Mouse (Mus musculus) liver, adult 2 months (tissue): ENCODE measurements around the gene Eif2ak4. TPM values are rescaled to one million over a fixed set of nuclear protein-coding genes. Genes with fewer than 3 reads are reported as not detected.

Experiments
- DNase-seq: peaks from one replicate; pipeline ENCODE4 v3.0.0-alpha.2; 2011; ENCODE audit warnings: low read depth, low spot score; ENCODE audit errors: extremely low read depth
- H3K27ac ChIP-seq: fragments of 200-500 bp; replicated peaks from 2 replicates; pipeline ENCODE4 v1.5.1; 2012; ENCODE audit warnings: low read depth, mild to moderate bottlenecking, control low read depth, inconsistent platforms, low read length; ENCODE audit not compliant: insufficient read depth
- H3K27me3 ChIP-seq: fragments of 200-500 bp; 2 replicates; pipeline ENCODE4 v1.6.1; 2012; ENCODE audit warnings: mild to moderate bottlenecking, moderate library complexity, low read length, inconsistent platforms; ENCODE audit not compliant: control insufficient read depth, insufficient read depth
- H3K36me3 ChIP-seq: fragments of 200-500 bp; 2 replicates; pipeline ENCODE4 v1.6.1; 2012; ENCODE audit warnings: low read length, inconsistent platforms; ENCODE audit not compliant: control insufficient read depth, insufficient read depth
- H3K4me1 ChIP-seq: fragments of 200-500 bp; 2 replicates; pipeline ENCODE4 v1.6.1; 2011; ENCODE audit warnings: low read length; ENCODE audit not compliant: control insufficient read depth, insufficient read depth
- H3K4me3 ChIP-seq: fragments of 200-500 bp; 2 replicates; pipeline ENCODE4 v1.5.1; 2011; ENCODE audit warnings: low read depth, mild to moderate bottlenecking, control low read depth, low read length, moderate library complexity; ENCODE audit not compliant: insufficient read depth
- H3K79me2 ChIP-seq: fragments of 200-500 bp; 2 replicates; pipeline ENCODE4 v1.6.1; 2012; ENCODE audit warnings: inconsistent platforms, mild to moderate bottlenecking, low read length, moderate library complexity; ENCODE audit not compliant: control insufficient read depth, insufficient read depth
- H3K9ac ChIP-seq: fragments of 200-500 bp; 2 replicates; pipeline ENCODE4 v1.6.1; 2012; ENCODE audit warnings: low read depth, mild to moderate bottlenecking, control low read depth, inconsistent platforms, low read length
- CTCF ChIP-seq: fragments of 200-500 bp; IDR thresholded peaks from 2 replicates; pipeline ENCODE4 v1.5.1; 2011; ENCODE audit warnings: low read depth, low read length, control low read depth
- POLR2A ChIP-seq: fragments of 200-500 bp; IDR thresholded peaks from 2 replicates; pipeline ENCODE4 v1.6.1; 2011; ENCODE audit warnings: low read length, control low read depth; ENCODE audit not compliant: insufficient read depth; ENCODE audit errors: extremely low read depth
- WGBS: fragments of 180-500 bp; shearing (Covaris S2); methylation state at CpG from one replicate; pipeline ENCODE4 v1.1.7; 2018; 5-methylcytosine and 5-hydroxymethylcytosine counted together
- polyA plus RNA-seq: library from polyadenylated mRNA; depleted of rRNA; stranded (reverse); fragments of >200 nt; gene quantifications from 2 replicates; pipeline ENCODE4 v1.2.3, GENCODE M21; 2012
- total RNA-seq: library from RNA; depleted of rRNA; stranded (reverse); fragments of >200 nt; gene quantifications from 2 replicates; pipeline ENCODE4 v1.2.3, GENCODE M21; 2014

Gene Eif2ak4
- total and polyA plus RNA-seq, 2 experiments, result 4.8 to 5.4 TPM

GRCm38 (mm10) chr2:118408336-118408895 lies 20.0 kb downstream of the Eif2ak4 start:
- WGBS, result 74% methylated on average over 4 of the region's 4 CpGs
- TF ChIP-seq CTCF (no peak), POLR2A (no peak)

GRCm38 (mm10) chr2:118412821-118413220 lies 24.4 kb downstream of the Eif2ak4 start:
- Histone ChIP-seq H3K9ac (no peak overlapping the region), H3K36me3 (peaks cover 21% of the 10 kb centered on the region), H3K27ac (no peak overlapping the region), H3K4me1 (no peaks in the 10 kb centered on the region), H3K4me3 (no peak overlapping the region), H3K79me2 (no peaks in the 10 kb centered on the region), H3K27me3 (no peaks in the 10 kb centered on the region)
- TF ChIP-seq POLR2A (no peak), CTCF (no peak)
- 97% methylated on average over 11 of the region's 11 CpGs for WGBS
- no peak for DNase-seq

More at GRCm38 (mm10) chr2:118408336-118408895, 20.0 kb downstream of the Eif2ak4 start:
- no peaks in the 10 kb centered on the region for H3K79me2 ChIP-seq
- no peak overlapping the region for H3K27ac ChIP-seq
- no peak for DNase-seq
- H3K27me3 ChIP-seq, result no peaks in the 10 kb centered on the region
- H3K9ac ChIP-seq, result no peak overlapping the region
- H3K4me3 ChIP-seq, result no peak overlapping the region
- no peaks in the 10 kb centered on the region for H3K4me1 ChIP-seq
- H3K36me3 ChIP-seq, result peaks cover 10% of the 10 kb centered on the region

DNA sequence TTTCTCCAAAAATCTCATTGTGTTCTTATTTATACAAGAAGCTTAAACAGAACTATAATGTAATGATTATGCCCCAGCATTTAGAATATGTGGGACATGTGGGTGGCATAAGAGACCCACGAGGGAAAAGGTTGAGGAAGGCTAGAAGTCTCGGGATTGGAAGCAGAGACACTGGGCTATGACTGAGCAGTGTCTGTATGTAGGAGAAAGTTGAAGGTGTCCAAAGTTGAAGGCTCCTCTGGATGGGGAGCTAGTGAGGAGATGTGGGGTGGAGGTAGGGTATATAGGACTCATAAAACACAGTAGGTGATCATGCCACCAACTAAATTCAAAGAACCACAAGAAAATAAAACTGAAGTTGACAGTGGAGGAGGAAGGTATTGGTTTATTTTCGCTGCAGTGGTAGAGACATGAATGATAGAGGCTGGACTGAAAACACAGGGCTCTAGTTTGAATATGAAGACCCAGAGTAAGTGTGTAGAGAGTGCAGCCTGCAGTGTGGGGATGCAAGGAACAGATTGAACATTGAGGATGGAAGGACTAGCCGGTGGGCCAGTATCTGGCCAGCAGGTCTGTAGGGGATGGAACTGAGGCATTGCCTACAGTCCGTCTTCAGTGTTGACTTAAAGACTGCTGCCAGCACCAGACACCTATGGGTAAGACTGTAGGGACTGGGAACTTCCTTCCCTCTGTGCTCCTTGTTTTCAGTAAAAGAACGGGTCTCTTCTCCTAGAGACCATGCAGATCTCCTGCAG lies 27.4 kb downstream of the Eif2ak4 start:
- Histone ChIP-seq H3K4me1 (no peaks in the 10 kb centered on the region), H3K4me3 (no peak overlapping the region), H3K36me3 (peaks cover 30% of the 10 kb centered on the region), H3K79me2 (no peaks in the 10 kb centered on the region), H3K27ac (no peak overlapping the region), H3K9ac (no peak overlapping the region), H3K27me3 (no peaks in the 10 kb centered on the region)
- TF ChIP-seq CTCF (no peak), POLR2A (no peak)
- WGBS, result 94% methylated on average over 6 of the region's 6 CpGs
- DNase-seq, result no peak

- Histone ChIP-seq H3K4me1 (no peaks in the 10 kb centered on the region), H3K9ac (no peak overlapping the region), H3K27ac (no peak overlapping the region), H3K36me3 (peaks cover 28% of the 10 kb centered on the region), H3K4me3 (no peak overlapping the region), H3K27me3 (no peaks in the 10 kb centered on the region), H3K79me2 (no peaks in the 10 kb centered on the region)
- WGBS, result 92% methylated on average over 4 of the region's 4 CpGs
- no peak for TF ChIP-seq POLR2A
- no peak for TF ChIP-seq CTCF
- no peak for DNase-seq
Observed at GRCm38 (mm10) chr2:118418076-118418475, 29.7 kb downstream of the Eif2ak4 start.

DNA sequence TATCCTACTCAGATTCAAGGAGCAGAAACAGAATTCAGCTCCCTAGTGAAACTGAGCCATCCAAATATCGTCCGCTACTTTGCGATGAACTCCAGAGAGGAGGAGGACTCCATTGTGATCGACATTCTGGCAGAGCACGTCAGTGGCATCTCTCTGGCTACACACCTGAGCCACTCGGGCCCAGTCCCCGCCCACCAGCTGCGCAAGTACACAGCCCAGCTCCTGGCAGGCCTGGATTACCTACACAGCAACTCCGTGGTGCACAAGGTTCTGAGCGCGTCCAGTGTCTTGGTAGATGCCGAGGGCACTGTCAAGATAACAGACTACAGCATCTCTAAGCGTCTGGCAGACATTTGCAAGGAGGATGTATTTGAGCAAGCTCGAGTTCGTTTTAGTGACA lies 33.5 kb downstream of the Eif2ak4 start:
- H3K9ac ChIP-seq, result no peak overlapping the region
- peaks cover 22% of the 10 kb centered on the region for H3K36me3 ChIP-seq
- TF ChIP-seq CTCF (no peak), POLR2A (no peak)
- no peaks in the 10 kb centered on the region for H3K79me2 ChIP-seq
- no peaks in the 10 kb centered on the region for H3K27me3 ChIP-seq
- H3K4me1 ChIP-seq, result no peaks in the 10 kb centered on the region
- no peak overlapping the region for H3K27ac ChIP-seq
- no peak for DNase-seq
- H3K4me3 ChIP-seq, result no peak overlapping the region
- WGBS, result 85% methylated on average over 15 of the region's 15 CpGs

GRCm38 (mm10) chr2:118422385-118422784 lies 34.0 kb downstream of the Eif2ak4 start:
- H3K4me3 ChIP-seq, result no peak overlapping the region
- H3K79me2 ChIP-seq, result no peaks in the 10 kb centered on the region
- no peaks in the 10 kb centered on the region for H3K27me3 ChIP-seq
- TF ChIP-seq POLR2A (no peak), CTCF (no peak)
- H3K9ac ChIP-seq, result no peak overlapping the region
- no peak for DNase-seq
- peaks cover 19% of the 10 kb centered on the region for H3K36me3 ChIP-seq
- H3K4me1 ChIP-seq, result no peaks in the 10 kb centered on the region
- H3K27ac ChIP-seq, result no peak overlapping the region
- WGBS, result 89% methylated on average over 8 of the region's 8 CpGs
